Mouse (Mus musculus) liver, adult 2 months (tissue): ENCODE data around the gene Camsap3. TPM values are rescaled to one million over a fixed set of nuclear protein-coding genes. Genes with fewer than 3 reads are reported as not detected.

Experiments used
- DNase-seq: peaks from one replicate; pipeline ENCODE4 v3.0.0-alpha.2; 2011; ENCODE audit warnings: low read depth, low spot score; ENCODE audit errors: extremely low read depth
- H3K27ac ChIP-seq: fragments of 200-500 bp; replicated peaks from 2 replicates; pipeline ENCODE4 v1.5.1; 2012; ENCODE audit warnings: low read depth, mild to moderate bottlenecking, control low read depth, inconsistent platforms, low read length; ENCODE audit not compliant: insufficient read depth
- H3K27me3 ChIP-seq: fragments of 200-500 bp; 2 replicates; pipeline ENCODE4 v1.6.1; 2012; ENCODE audit warnings: mild to moderate bottlenecking, moderate library complexity, low read length, inconsistent platforms; ENCODE audit not compliant: control insufficient read depth, insufficient read depth
- H3K36me3 ChIP-seq: fragments of 200-500 bp; 2 replicates; pipeline ENCODE4 v1.6.1; 2012; ENCODE audit warnings: low read length, inconsistent platforms; ENCODE audit not compliant: control insufficient read depth, insufficient read depth
- H3K4me1 ChIP-seq: fragments of 200-500 bp; 2 replicates; pipeline ENCODE4 v1.6.1; 2011; ENCODE audit warnings: low read length; ENCODE audit not compliant: control insufficient read depth, insufficient read depth
- H3K4me3 ChIP-seq: fragments of 200-500 bp; 2 replicates; pipeline ENCODE4 v1.5.1; 2011; ENCODE audit warnings: low read depth, mild to moderate bottlenecking, control low read depth, low read length, moderate library complexity; ENCODE audit not compliant: insufficient read depth
- H3K79me2 ChIP-seq: fragments of 200-500 bp; 2 replicates; pipeline ENCODE4 v1.6.1; 2012; ENCODE audit warnings: inconsistent platforms, mild to moderate bottlenecking, low read length, moderate library complexity; ENCODE audit not compliant: control insufficient read depth, insufficient read depth
- H3K9ac ChIP-seq: fragments of 200-500 bp; 2 replicates; pipeline ENCODE4 v1.6.1; 2012; ENCODE audit warnings: low read depth, mild to moderate bottlenecking, control low read depth, inconsistent platforms, low read length
- CTCF ChIP-seq: fragments of 200-500 bp; IDR thresholded peaks from 2 replicates; pipeline ENCODE4 v1.5.1; 2011; ENCODE audit warnings: low read depth, low read length, control low read depth
- POLR2A ChIP-seq: fragments of 200-500 bp; IDR thresholded peaks from 2 replicates; pipeline ENCODE4 v1.6.1; 2011; ENCODE audit warnings: low read length, control low read depth; ENCODE audit not compliant: insufficient read depth; ENCODE audit errors: extremely low read depth
- WGBS: fragments of 180-500 bp; shearing (Covaris S2); methylation state at CpG from one replicate; pipeline ENCODE4 v1.1.7; 2018; 5-methylcytosine and 5-hydroxymethylcytosine counted together
- polyA plus RNA-seq: library from polyadenylated mRNA; depleted of rRNA; stranded (reverse); fragments of >200 nt; gene quantifications from 2 replicates; pipeline ENCODE4 v1.2.3, GENCODE M21; 2012
- total RNA-seq: library from RNA; depleted of rRNA; stranded (reverse); fragments of >200 nt; gene quantifications from 2 replicates; pipeline ENCODE4 v1.2.3, GENCODE M21; 2014

The Camsap3 gene
- total and polyA plus RNA-seq, 2 experiments = 4.1 to 19.6 TPM

DNA sequence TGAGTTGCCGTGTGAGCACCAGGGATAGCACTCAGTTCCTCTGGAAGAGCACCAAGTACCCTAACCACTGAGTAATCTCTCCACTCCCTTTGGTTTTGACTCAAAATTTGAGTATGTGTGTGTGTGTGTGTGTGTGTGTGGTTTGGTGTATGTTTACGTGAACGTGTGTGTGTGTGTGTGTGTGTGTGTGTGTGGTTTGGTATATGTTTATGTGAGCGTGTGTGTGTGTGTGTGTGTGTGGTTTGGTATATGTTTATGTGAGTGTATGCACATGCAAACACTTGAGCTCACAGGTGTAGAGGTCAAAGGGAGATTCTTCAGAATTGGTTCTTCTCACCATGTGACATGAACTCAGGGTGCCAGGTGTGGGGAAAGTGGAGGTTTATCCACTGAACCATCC, 31.0 kb upstream of the Camsap3 start:
- Histone ChIP-seq H3K4me1 (no peaks in the 10 kb centered on the region), H3K9ac (no peak overlapping the region), H3K36me3 (no peaks in the 10 kb centered on the region), H3K27ac (no peak overlapping the region), H3K79me2 (no peaks in the 10 kb centered on the region), H3K27me3 (no peaks in the 10 kb centered on the region), H3K4me3 (no peak overlapping the region)
- WGBS = 58% methylated on average over 4 of the region's 4 CpGs
- DNase-seq = no peak
- TF ChIP-seq POLR2A (no peak), CTCF (no peak)

DNA sequence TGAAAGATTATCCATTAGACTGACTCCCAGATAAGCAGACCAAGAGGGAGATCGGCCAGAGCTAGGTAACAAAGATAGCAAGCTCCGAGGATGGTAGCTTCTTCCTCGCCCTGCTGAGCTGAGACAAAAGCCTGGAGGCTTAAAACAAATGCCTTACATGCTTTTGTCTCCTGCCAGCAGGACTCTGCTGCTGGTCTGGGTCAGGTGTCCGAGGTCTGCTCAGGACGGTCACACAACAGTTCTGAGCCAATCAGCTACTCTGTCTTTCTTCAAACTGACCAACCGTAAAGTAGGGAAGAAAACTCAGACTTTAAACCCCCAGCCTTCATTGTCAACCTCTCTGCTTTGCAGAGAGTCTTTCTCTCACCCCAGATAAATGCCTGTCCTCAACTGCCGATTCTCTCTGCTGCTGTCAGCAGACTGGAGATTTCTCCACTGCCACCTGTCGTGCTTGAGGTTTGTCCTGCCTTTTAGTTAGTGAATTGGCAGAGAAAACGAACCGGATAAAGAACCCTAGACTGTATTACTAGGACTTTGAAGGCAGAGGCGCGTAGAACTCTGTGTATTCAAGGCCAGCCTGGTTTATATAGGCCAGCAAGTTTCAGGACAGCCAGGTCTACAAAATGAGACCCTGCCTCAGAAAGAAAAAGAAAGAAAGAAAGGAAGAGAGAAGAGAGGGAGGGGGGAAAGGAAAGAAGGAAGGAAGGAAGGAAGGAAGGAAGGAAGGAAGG, 19.3 kb upstream of the Camsap3 start, which contains the start of gene C330021F23Rik:
TSS of gene C330021F23Rik (plus strand) at position 350 of the 731 bp plus-strand sequence.
- 0 out of 2 replicates have a peak, but pooled peaks have one; percentile 20 for TF ChIP-seq POLR2A
- TF ChIP-seq CTCF = no peak
- peak within 1 kb of the TSS; percentile 53 for H3K27ac ChIP-seq

DNA sequence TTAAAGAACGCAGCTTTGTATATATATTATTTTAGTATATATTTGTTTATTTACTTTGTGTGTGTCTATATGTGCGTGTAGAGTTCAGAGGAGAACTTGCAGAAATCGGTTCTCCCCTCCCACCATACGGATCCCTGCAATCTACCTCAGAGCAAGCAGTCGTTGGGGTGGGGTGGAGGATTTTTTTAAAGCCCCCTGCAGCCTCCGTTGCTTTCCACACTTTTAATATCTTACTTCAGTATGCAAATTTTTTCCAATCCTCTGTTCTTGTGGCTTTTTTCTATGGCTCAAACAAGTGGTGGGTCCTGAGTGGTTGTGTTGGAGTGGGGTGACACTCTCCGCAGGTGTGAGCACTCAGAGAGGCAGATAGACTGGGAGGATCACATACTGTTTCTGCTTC, 18.7 kb upstream of the Camsap3 start:
- Histone ChIP-seq H3K27ac (no peak overlapping the region), H3K36me3 (no peaks in the 10 kb centered on the region), H3K9ac (no peak overlapping the region), H3K4me3 (peak overlapping the region; percentile 12; the same call in 1 of the 2 replicates), H3K79me2 (no peaks in the 10 kb centered on the region), H3K27me3 (no peaks in the 10 kb centered on the region), H3K4me1 (peaks cover 7% of the 10 kb centered on the region; the same call in 1 of the 2 replicates)
- TF ChIP-seq POLR2A = no peak
- peak; percentile 50 for DNase-seq
- 11% methylated on average over 7 of the region's 7 CpGs for WGBS

More for the DNA sequence above, 19.3 kb upstream of the Camsap3 start, which contains the start of gene C330021F23Rik:
- no peaks in the 10 kb centered on the region for H3K79me2 ChIP-seq
- peak within 1 kb of the TSS; percentile 22; the same call in 1 of the 2 replicates for H3K4me3 ChIP-seq
- H3K9ac ChIP-seq = peak within 1 kb of the TSS; percentile 44
- no peaks in the 10 kb centered on the region for H3K27me3 ChIP-seq
- H3K36me3 ChIP-seq = no peaks in the 10 kb centered on the region
- 5% methylated on average over 12 of the region's 12 CpGs for WGBS
- DNase-seq = peak; percentile 93
- H3K4me1 ChIP-seq = peaks cover 7% of the 10 kb centered on the region; the same call in 1 of the 2 replicates

DNA sequence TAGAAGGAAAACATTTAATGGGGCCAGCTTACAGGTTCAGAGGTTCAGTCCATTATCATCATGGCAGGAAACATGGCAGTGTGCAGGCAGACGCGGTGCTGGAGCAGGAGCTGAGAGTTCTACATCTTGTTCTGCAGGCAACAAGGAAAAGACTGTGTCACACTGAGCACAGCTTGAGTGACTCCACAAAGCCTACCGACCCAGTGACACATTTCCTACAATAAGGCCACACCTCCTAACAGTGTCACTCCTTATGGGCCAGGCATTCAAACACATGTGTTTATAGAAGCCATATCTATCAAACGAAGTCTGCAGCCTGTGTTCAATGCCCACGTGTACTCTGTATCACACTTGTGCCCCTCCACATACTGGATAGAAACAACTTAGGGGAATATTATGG, 17.3 kb upstream of the Camsap3 start:
- Histone ChIP-seq H3K4me3 (no peak overlapping the region), H3K36me3 (no peaks in the 10 kb centered on the region), H3K27ac (no peak overlapping the region), H3K79me2 (no peaks in the 10 kb centered on the region), H3K27me3 (no peaks in the 10 kb centered on the region), H3K9ac (no peak overlapping the region), H3K4me1 (peaks cover 7% of the 10 kb centered on the region; the same call in 1 of the 2 replicates)
- no peak for TF ChIP-seq CTCF
- no peak for TF ChIP-seq POLR2A
- 82% methylated on average over 5 of the region's 5 CpGs for WGBS
- DNase-seq = no peak

DNA sequence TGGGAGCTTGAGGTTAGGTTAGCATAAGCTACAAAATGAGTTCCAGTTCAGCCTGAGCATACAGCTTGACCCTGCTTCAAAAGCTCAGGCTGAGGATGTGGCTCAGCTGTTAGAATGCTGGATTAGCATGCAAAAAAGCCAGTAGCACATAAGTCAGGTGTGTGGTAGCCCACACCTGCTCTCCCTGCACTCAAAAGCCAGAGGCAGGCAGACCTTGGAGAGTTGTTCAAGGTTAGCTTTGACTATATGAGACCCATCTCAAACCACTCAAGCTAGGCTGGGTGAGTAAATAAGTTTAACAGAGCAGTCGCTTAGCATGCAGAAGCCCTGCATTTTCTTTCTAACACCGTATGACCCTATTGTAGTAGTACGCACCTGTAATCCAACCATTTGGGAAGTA, 12.5 kb upstream of the Camsap3 start:
- H3K4me3 ChIP-seq = no peak overlapping the region
- DNase-seq = no peak
- H3K4me1 ChIP-seq = no peaks in the 10 kb centered on the region
- no peak overlapping the region for H3K27ac ChIP-seq
- H3K36me3 ChIP-seq = no peaks in the 10 kb centered on the region
- no peak overlapping the region for H3K9ac ChIP-seq
- no peaks in the 10 kb centered on the region for H3K27me3 ChIP-seq
- H3K79me2 ChIP-seq = no peaks in the 10 kb centered on the region
- WGBS = 96% methylated on average over 3 of the region's 3 CpGs
- TF ChIP-seq POLR2A (no peak), CTCF (no peak)

DNA sequence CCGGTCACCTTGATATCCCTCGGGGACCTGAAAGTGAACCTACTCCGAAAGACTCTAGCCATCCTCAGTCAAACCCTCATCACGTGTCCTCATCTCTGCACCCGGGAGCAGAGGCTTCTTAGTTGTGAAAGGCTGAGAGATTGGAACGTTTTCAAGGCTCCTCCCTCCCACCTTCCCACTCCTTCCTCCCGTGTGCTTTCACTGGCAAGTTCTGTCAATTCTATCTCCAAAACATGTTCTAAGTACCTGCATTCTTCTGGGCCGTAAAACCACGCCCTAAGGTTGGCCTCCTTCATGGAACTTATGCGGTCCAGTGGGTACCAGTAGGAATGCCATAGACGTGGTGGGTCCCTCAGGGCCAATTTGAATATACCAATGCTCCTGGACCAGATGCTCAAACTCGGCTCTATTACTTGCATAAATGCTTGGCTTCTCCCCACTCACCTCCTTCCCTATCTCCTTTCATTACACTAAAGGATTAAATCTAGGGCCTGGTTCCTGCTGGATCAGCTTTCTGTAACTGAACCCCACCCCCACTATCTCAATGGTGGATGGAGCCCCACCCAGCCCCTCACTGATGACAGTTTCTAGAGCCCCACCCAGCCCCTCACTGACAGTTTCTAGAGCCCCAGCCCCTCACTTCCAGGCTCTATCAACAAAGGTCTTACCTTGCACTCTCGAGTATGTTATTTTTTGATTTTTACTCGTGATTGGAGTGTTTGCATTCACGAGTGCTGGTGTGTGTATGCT, 10.7 kb upstream of the Camsap3 start:
- Histone ChIP-seq H3K27ac (no peak overlapping the region), H3K36me3 (no peaks in the 10 kb centered on the region), H3K27me3 (no peaks in the 10 kb centered on the region), H3K4me1 (no peaks in the 10 kb centered on the region), H3K79me2 (no peaks in the 10 kb centered on the region), H3K4me3 (no peak overlapping the region), H3K9ac (no peak overlapping the region)
- 73% methylated on average over 15 of the region's 15 CpGs for WGBS
- no peak for TF ChIP-seq POLR2A
- TF ChIP-seq CTCF = no peak
- DNase-seq = no peak
